Mouse (Mus musculus): ENCODE measurements around the gene Oxnad1.

DNA sequence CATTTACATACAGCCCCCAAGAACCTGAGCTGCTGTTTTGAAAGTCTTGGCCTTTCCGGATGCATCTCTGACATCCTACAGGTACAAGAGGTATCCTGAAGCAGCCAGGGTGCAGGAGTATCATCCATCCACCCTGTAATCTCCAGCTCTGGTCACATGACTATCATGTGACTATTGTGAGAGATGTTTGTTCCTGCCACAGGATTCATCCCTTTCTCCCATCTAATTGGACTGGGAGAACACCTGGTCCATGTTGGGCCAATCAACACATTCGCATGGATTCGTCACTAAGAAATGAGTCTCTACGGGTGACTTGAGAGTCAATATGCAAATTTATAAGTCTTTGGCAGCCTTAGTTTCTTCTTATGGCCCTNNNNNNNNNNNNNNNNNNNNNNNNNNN, 23.8 kb upstream of the Oxnad1 start:
- TF ChIP-seq POLR2A (IDR thresholded peaks at IDR 0.05; ENCODE audit: low read depth, low read length) (no peak), CTCF (IDR thresholded peaks at IDR 0.05; ENCODE audit: borderline replicate concordance, insufficient read depth, low read length) (no peak)
